Mouse (Mus musculus) CH12.LX (cell line): ENCODE data around the gene Ccdc47. TPM values are rescaled to one million over a fixed set of nuclear protein-coding genes. Genes with fewer than 3 reads are reported as not detected.

Experiments used
- DNase-seq: peaks from one replicate; pipeline ENCODE4 v3.0.0-alpha.2; 2013; ENCODE audit errors: extremely low read depth
- H3K27ac ChIP-seq: 2 replicates; pipeline ENCODE4 v1.5.1; 2012; ENCODE audit warnings: low read depth, mild to moderate bottlenecking, control low read depth, moderate library complexity; ENCODE audit not compliant: insufficient read depth
- H3K27me3 ChIP-seq: replicated peaks from 2 replicates; pipeline ENCODE3; 2012; ENCODE audit warnings: inconsistent platforms
- H3K36me3 ChIP-seq, 2 experiments: replicated peaks in 1 of 2; 2 replicates each; pipeline versions ENCODE3 to v1.6.1; 2012; ENCODE audit warnings: inconsistent platforms in 1 of 2, low read length in 1 of 2, mild to moderate bottlenecking in 1 of 2, mixed read lengths in 1 of 2, moderate library complexity in 1 of 2; ENCODE audit not compliant: control insufficient read depth in 1 of 2, insufficient read depth in 1 of 2
- H3K4me1 ChIP-seq, 2 experiments: 2 replicates each; pipeline ENCODE4 v1.6.1; 2012; ENCODE audit warnings: inconsistent platforms in 1 of 2, moderate library complexity in 1 of 2; ENCODE audit not compliant: insufficient read depth in 2 of 2, control insufficient read depth in 1 of 2
- H3K4me2 ChIP-seq: 2 replicates; pipeline ENCODE4 v1.6.1; 2012; ENCODE audit warnings: low read depth, mild to moderate bottlenecking, control low read depth; ENCODE audit not compliant: poor library complexity, insufficient read depth, severe bottlenecking
- H3K4me3 ChIP-seq, 3 experiments: fragments of 150-350 bp in 1 of 3; sonication (generic) in 1 of 3; replicated peaks in 1 of 3; 2 replicates each; pipeline versions ENCODE3 to v1.5.1; 2011 to 2012; ENCODE audit warnings: low read depth in 2 of 3, low read length in 2 of 3, mild to moderate bottlenecking in 2 of 3, moderate library complexity in 2 of 3, control low read depth in 1 of 3, improper control_type of control experiment in 1 of 3, inconsistent platforms in 1 of 3, mixed read lengths in 1 of 3; ENCODE audit not compliant: poor library complexity in 1 of 3
- H3K79me2 ChIP-seq: replicated peaks from 2 replicates; pipeline ENCODE4 v1.6.1; 2012; ENCODE audit warnings: mild to moderate bottlenecking, moderate library complexity; ENCODE audit not compliant: control insufficient read depth, poor library complexity, insufficient read depth, severe bottlenecking; ENCODE audit errors: extremely low read depth
- H3K9ac ChIP-seq: 2 replicates; pipeline ENCODE4 v1.6.1; 2012; ENCODE audit warnings: low read depth, mild to moderate bottlenecking, control low read depth, moderate library complexity; ENCODE audit not compliant: insufficient read depth
- H3K9me3 ChIP-seq: replicated peaks from 2 replicates; pipeline ENCODE3; 2012; ENCODE audit warnings: low read length, inconsistent platforms, mixed read lengths
- IRF4 ChIP-seq: IDR thresholded peaks from 2 replicates; pipeline ENCODE4 v1.6.1; 2014; ENCODE audit warnings: low read depth, mild to moderate bottlenecking, inconsistent platforms, low read length, improper control_type of control experiment
- MEF2A ChIP-seq: IDR thresholded peaks from 2 replicates; pipeline ENCODE4 v1.6.1; 2014; ENCODE audit warnings: low read depth, mild to moderate bottlenecking, inconsistent platforms, low read length, improper control_type of control experiment, borderline replicate concordance
- dilution Hi-C: fragments of 300-500 bp; cut with MboI; formaldehyde crosslinking; loops from 2 replicates; pipeline ENCODE4 v1.14.3; 2020; ENCODE audit warnings: low sequenced_read_pairs; ENCODE audit not compliant: extremely low pct_unique_long_range_greater_than_20kb, extremely low pct_ligation_motif_present
- in situ Hi-C: fragments of 300-500 bp; cut with MboI; formaldehyde crosslinking; loops from 3 replicates; pipeline ENCODE4 v1.14.3; 2019; ENCODE audit warnings: low sequenced_read_pairs, low pct_ligation_motif_present, low pct_unique_long_range_greater_than_20kb, mixed read lengths
- polyA plus RNA-seq: library from polyadenylated mRNA; unstranded; fragments of >175 nt; gene quantifications from 2 replicates; pipeline ENCODE4 v1.2.1, GENCODE M21; 2012; ENCODE audit warnings: low read depth; ENCODE audit not compliant: insufficient read length
- total RNA-seq, 2 experiments: library from RNA; depleted of rRNA; stranded (reverse); fragments of 300-350 nt in 1 of 2; fragments of >200 nt in 1 of 2; gene quantifications; 2 replicates each; pipeline ENCODE4 v1.2.3; 2012 to 2014

The Ccdc47 gene
- total and polyA plus RNA-seq, 3 experiments, result 46.1 to 80.8 (median 53.2) TPM

GRCm38 (mm10) chr11:106151219-106151618, 64.9 kb downstream of the Ccdc47 start:
- H3K27ac ChIP-seq, result no peak overlapping the region
- no peak overlapping the region for H3K4me3 ChIP-seq
- peaks cover 7 to 25% of the 10 kb centered on the region in 2 experiments for H3K4me1 ChIP-seq
- dilution Hi-C loops, result no loop called here
- TF ChIP-seq MEF2A (no peak), IRF4 (no peak)
- TF ChIP-seq, all 38 proteins: peak for 0
- no peaks in the 10 kb centered on the region for H3K27me3 ChIP-seq
- H3K79me2 ChIP-seq, result no peaks in the 10 kb centered on the region
- H3K36me3 ChIP-seq, result peaks cover 69 to 92% of the 10 kb centered on the region in 2 experiments
- in situ Hi-C loops, result no loop called here
- H3K4me2 ChIP-seq, result no peak overlapping the region
- no peak for DNase-seq
- no peak overlapping the region for H3K9ac ChIP-seq
- no peaks in the 10 kb centered on the region for H3K9me3 ChIP-seq

Other genes starting within 250 kb of the Ccdc47 start
- gene Ace, start 248.4 kb downstream of the Ccdc47 start, total RNA-seq (2012; rRNA removed), result 0.04 and 0.08 TPM in 2 replicates
- not detected in 2 replicates for gene Ace, start 248.4 kb downstream of the Ccdc47 start, total RNA-seq (2014; rRNA removed)
- gene Ace, start 248.4 kb downstream of the Ccdc47 start, polyA plus RNA-seq, result not detected in 2 replicates
- gene Ace3, start 221.7 kb downstream of the Ccdc47 start, total RNA-seq (2012; rRNA removed), result not detected in 2 replicates
- not detected in 2 replicates for gene Ace3, start 221.7 kb downstream of the Ccdc47 start, total RNA-seq (2014; rRNA removed)
- gene Ace3, start 221.7 kb downstream of the Ccdc47 start, polyA plus RNA-seq, result not detected in 2 replicates
- 0.13 and 0.25 TPM in 2 replicates for gene Kcnh6, start 208.2 kb downstream of the Ccdc47 start, total RNA-seq (2012; rRNA removed)
- gene Kcnh6, start 208.2 kb downstream of the Ccdc47 start, total RNA-seq (2014; rRNA removed), result not detected in 2 replicates
- gene Kcnh6, start 208.2 kb downstream of the Ccdc47 start, polyA plus RNA-seq, result 0.19 TPM in 2 replicates
- 71.5 and 71.6 TPM in 2 replicates for gene Dcaf7, start 179.5 kb downstream of the Ccdc47 start, total RNA-seq (2012; rRNA removed)
- gene Dcaf7, start 179.5 kb downstream of the Ccdc47 start, total RNA-seq (2014; rRNA removed), result 74.4 and 79.5 TPM in 2 replicates
- gene Dcaf7, start 179.5 kb downstream of the Ccdc47 start, polyA plus RNA-seq, result 83.1 and 93.4 TPM in 2 replicates
- 35.7 and 35.8 TPM in 2 replicates for gene Taco1, start 150.3 kb downstream of the Ccdc47 start, total RNA-seq (2012; rRNA removed)
- 32.6 and 33.2 TPM in 2 replicates for gene Taco1, start 150.3 kb downstream of the Ccdc47 start, total RNA-seq (2014; rRNA removed)
- gene Taco1, start 150.3 kb downstream of the Ccdc47 start, polyA plus RNA-seq, result 30.8 and 32.9 TPM in 2 replicates
- 34.1 and 37.3 TPM in 2 replicates for gene Map3k3, start 131.7 kb downstream of the Ccdc47 start, total RNA-seq (2012; rRNA removed)
- 28.8 and 30.3 TPM in 2 replicates for gene Map3k3, start 131.7 kb downstream of the Ccdc47 start, total RNA-seq (2014; rRNA removed)
- 26.8 and 32.3 TPM in 2 replicates for gene Map3k3, start 131.7 kb downstream of the Ccdc47 start, polyA plus RNA-seq
- gene Gm10840, start 55.5 kb downstream of the Ccdc47 start, total RNA-seq (2012; rRNA removed), result not detected in 2 replicates
- not detected in 2 replicates for gene Gm10840, start 55.5 kb downstream of the Ccdc47 start, total RNA-seq (2014; rRNA removed)
- gene Gm10840, start 55.5 kb downstream of the Ccdc47 start, polyA plus RNA-seq, result not detected in 2 replicates
- gene Limd2, start 55.5 kb downstream of the Ccdc47 start, total RNA-seq (2012; rRNA removed), result 249 and 275 TPM in 2 replicates
- gene Limd2, start 55.5 kb downstream of the Ccdc47 start, total RNA-seq (2014; rRNA removed), result 344 and 367 TPM in 2 replicates
- gene Limd2, start 55.5 kb downstream of the Ccdc47 start, polyA plus RNA-seq, result 520 and 563 TPM in 2 replicates
- 36.8 and 39.4 TPM in 2 replicates for gene Strada, start 14.2 kb downstream of the Ccdc47 start, total RNA-seq (2012; rRNA removed)
- 40.1 and 41.7 TPM in 2 replicates for gene Strada, start 14.2 kb downstream of the Ccdc47 start, total RNA-seq (2014; rRNA removed)
- gene Strada, start 14.2 kb downstream of the Ccdc47 start, polyA plus RNA-seq, result 48.7 and 51.7 TPM in 2 replicates
- gene Ddx42, start 582 bp upstream of the Ccdc47 start, total RNA-seq (2012; rRNA removed), result 63.8 and 69.0 TPM in 2 replicates
- gene Ddx42, start 582 bp upstream of the Ccdc47 start, total RNA-seq (2014; rRNA removed), result 65.3 and 65.5 TPM in 2 replicates
- 89.1 and 94.6 TPM in 2 replicates for gene Ddx42, start 582 bp upstream of the Ccdc47 start, polyA plus RNA-seq
- 178 and 269 TPM in 2 replicates for gene Ftsj3, start 39.7 kb upstream of the Ccdc47 start, total RNA-seq (2012; rRNA removed)
- 215 and 223 TPM in 2 replicates for gene Ftsj3, start 39.7 kb upstream of the Ccdc47 start, total RNA-seq (2014; rRNA removed)
- 298 and 354 TPM in 2 replicates for gene Ftsj3, start 39.7 kb upstream of the Ccdc47 start, polyA plus RNA-seq
- gene Psmc5, start 39.8 kb upstream of the Ccdc47 start, total RNA-seq (2012; rRNA removed), result 250 and 344 TPM in 2 replicates
- gene Psmc5, start 39.8 kb upstream of the Ccdc47 start, total RNA-seq (2014; rRNA removed), result 139 and 151 TPM in 2 replicates
- 344 and 352 TPM in 2 replicates for gene Psmc5, start 39.8 kb upstream of the Ccdc47 start, polyA plus RNA-seq
- 89.4 and 94.3 TPM in 2 replicates for gene Smarcd2, start 56.6 kb upstream of the Ccdc47 start, total RNA-seq (2012; rRNA removed)
- gene Smarcd2, start 56.6 kb upstream of the Ccdc47 start, total RNA-seq (2014; rRNA removed), result 105 and 110 TPM in 2 replicates
- gene Smarcd2, start 56.6 kb upstream of the Ccdc47 start, polyA plus RNA-seq, result 103 and 116 TPM in 2 replicates
- 4.2 and 5.9 TPM in 2 replicates for gene Tcam1, start 60.3 kb upstream of the Ccdc47 start, total RNA-seq (2012; rRNA removed)
- gene Tcam1, start 60.3 kb upstream of the Ccdc47 start, total RNA-seq (2014; rRNA removed), result 0.68 and 0.82 TPM in 2 replicates
- gene Tcam1, start 60.3 kb upstream of the Ccdc47 start, polyA plus RNA-seq, result 0.64 and 0.99 TPM in 2 replicates
- gene Gh, start 85.5 kb upstream of the Ccdc47 start, total RNA-seq (2012; rRNA removed), result 0.38 and 0.46 TPM in 2 replicates
- 0.31 and 0.68 TPM in 2 replicates for gene Gh, start 85.5 kb upstream of the Ccdc47 start, total RNA-seq (2014; rRNA removed)
- 0.76 and 1.0 TPM in 2 replicates for gene Gh, start 85.5 kb upstream of the Ccdc47 start, polyA plus RNA-seq
- 503 and 527 TPM in 2 replicates for gene Cd79b, start 98.4 kb upstream of the Ccdc47 start, total RNA-seq (2012; rRNA removed)
- gene Cd79b, start 98.4 kb upstream of the Ccdc47 start, total RNA-seq (2014; rRNA removed), result 636 and 689 TPM in 2 replicates
- 678 and 741 TPM in 2 replicates for gene Cd79b, start 98.4 kb upstream of the Ccdc47 start, polyA plus RNA-seq
- gene Scn4a, start 136.9 kb upstream of the Ccdc47 start, total RNA-seq (2012; rRNA removed), result 0.50 and 0.64 TPM in 2 replicates
- gene Scn4a, start 136.9 kb upstream of the Ccdc47 start, total RNA-seq (2014; rRNA removed), result 0.55 and 0.57 TPM in 2 replicates
- 0.97 and 1.00 TPM in 2 replicates for gene Scn4a, start 136.9 kb upstream of the Ccdc47 start, polyA plus RNA-seq
- gene Prr29, start 149.1 kb upstream of the Ccdc47 start, total RNA-seq (2012; rRNA removed), result 0.17 TPM in 1 of 2 replicates, not detected in the other
- not detected in 2 replicates for gene Prr29, start 149.1 kb upstream of the Ccdc47 start, total RNA-seq (2014; rRNA removed)
- 0.21 TPM in 1 of 2 replicates, not detected in the other for gene Prr29, start 149.1 kb upstream of the Ccdc47 start, polyA plus RNA-seq
- gene Icam2, start 171.7 kb upstream of the Ccdc47 start, total RNA-seq (2012; rRNA removed), result 15.3 and 27.3 TPM in 2 replicates
- gene Icam2, start 171.7 kb upstream of the Ccdc47 start, total RNA-seq (2014; rRNA removed), result 40.1 and 44.3 TPM in 2 replicates
- 23.7 and 26.7 TPM in 2 replicates for gene Icam2, start 171.7 kb upstream of the Ccdc47 start, polyA plus RNA-seq